Mouse (Mus musculus): Measurements from ENCODE around the gene Pter. TPM values are rescaled to one million over a fixed set of nuclear protein-coding genes. Genes with fewer than 3 reads are reported as not detected.

Pter gene
- 27.5 and 29.7 TPM in 2 replicates for polyA plus RNA-seq (2015; fragmentation: Nextera tagmentation; extraction: Ambion mirVana)

DNA sequence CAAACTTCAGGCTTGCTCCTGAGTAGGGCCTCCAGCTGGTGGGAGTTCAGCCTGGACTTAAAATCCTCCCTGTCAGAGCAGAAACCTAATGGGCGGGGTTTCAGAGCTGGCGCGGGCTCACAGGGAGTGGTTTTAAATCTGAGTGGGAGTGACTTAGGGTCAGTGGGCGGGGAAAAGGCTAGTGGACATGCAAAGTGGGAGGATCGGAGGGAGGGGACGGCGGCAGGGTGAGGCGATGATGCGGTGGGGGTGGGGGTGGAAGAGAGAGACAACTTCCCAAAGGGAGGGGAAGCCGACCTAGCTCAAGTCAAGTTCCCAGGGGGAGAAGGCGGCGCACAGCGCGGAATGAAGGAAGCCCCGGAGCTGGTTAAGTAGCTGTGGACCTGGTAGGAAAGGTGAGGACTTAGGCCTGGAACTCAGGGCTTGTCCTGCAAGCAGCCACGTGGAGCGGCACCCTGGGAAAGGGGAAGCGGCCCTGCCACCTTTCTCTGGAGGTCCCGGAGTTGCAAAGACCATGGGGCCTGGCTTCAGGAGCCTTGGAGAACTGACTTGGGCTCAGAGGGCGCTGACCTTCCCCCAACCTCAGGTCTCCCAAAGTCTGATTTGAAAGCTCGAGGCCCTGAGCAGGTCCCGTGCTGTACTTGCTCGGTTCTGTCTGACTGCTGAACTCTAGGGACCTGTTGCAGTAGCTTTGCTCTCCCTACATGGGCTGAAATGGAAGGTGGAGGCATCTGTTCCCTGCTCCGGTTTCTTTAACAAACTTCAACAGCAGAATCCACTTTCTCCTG lies at the start of gene Pter:
Gene Pter (plus strand): TSS at position 238 of the 788 bp plus-strand sequence.
- ATAC-seq (ENCODE audit: insufficient read depth, low FRiP score) = peak; percentile 99
- Histone ChIP-seq H3K4me3 (replicated peaks; ENCODE audit: low read length) (peak within 1 kb of the TSS; percentile 64), H3K9ac (ENCODE audit: low read length) (peak within 1 kb of the TSS; percentile 80), H3K36me3 (ENCODE audit: control insufficient read depth, insufficient read depth, low read length) (no peaks in the 10 kb centered on the region), H3K9me3 (replicated peaks; ENCODE audit: control insufficient read depth, low read length) (no peaks in the 10 kb centered on the region), H3K27me3 (ENCODE audit: control insufficient read depth, insufficient read depth, low read length) (no peaks in the 10 kb centered on the region), H3K4me1 (ENCODE audit: control insufficient read depth, insufficient read depth, low read length) (0 out of 2 replicates have a peak, but pooled peaks cover 5% of the 10 kb centered on the region), H3K4me2 (ENCODE audit: low read depth, low read length) (peak within 1 kb of the TSS; percentile 55), H3K27ac (ENCODE audit: low read length) (peak within 1 kb of the TSS; percentile 80)
- under 1% methylated on average over 24 of the region's 24 CpGs for WGBS

DNA sequence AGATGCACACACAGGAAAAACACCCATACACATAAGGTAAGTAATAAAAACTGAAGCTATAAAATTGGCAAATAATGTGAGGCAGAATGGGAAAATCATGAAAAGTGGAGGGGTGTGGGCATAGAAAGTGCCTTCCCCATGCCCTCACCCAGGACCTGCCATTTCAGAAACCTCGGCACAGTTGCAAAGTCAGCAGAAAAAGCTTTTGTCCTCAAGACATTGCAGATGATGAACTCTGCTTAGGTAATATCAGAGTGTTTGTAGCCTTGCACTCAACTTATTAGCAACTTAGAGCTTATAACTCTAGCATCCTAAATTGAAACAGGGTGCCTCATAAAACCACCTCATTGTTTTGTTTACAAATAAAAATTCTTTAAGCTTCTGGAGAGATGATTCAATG lies 49.6 kb upstream of the Pter start:
- no peak for ATAC-seq (ENCODE audit: insufficient read depth, low FRiP score)
- Histone ChIP-seq H3K9me3 (replicated peaks; ENCODE audit: control insufficient read depth, low read length) (no peaks in the 10 kb centered on the region), H3K4me1 (ENCODE audit: control insufficient read depth, insufficient read depth, low read length) (no peaks in the 10 kb centered on the region), H3K27ac (ENCODE audit: low read length) (no peak overlapping the region), H3K9ac (ENCODE audit: low read length) (no peak overlapping the region), H3K27me3 (ENCODE audit: control insufficient read depth, insufficient read depth, low read length) (no peaks in the 10 kb centered on the region), H3K4me2 (ENCODE audit: low read depth, low read length) (no peak overlapping the region), H3K4me3 (replicated peaks; ENCODE audit: low read length) (no peak overlapping the region), H3K36me3 (ENCODE audit: control insufficient read depth, insufficient read depth, low read length) (no peaks in the 10 kb centered on the region)
- WGBS = 56% methylated on average over 1 of the region's 1 CpGs

- H3K27ac ChIP-seq (ENCODE audit: low read length) = no peak overlapping the region
- H3K4me2 ChIP-seq (ENCODE audit: low read depth, low read length) = no peak overlapping the region
- H3K9me3 ChIP-seq (replicated peaks; ENCODE audit: control insufficient read depth, low read length) = no peaks in the 10 kb centered on the region
- H3K4me3 ChIP-seq (replicated peaks; ENCODE audit: low read length) = no peak overlapping the region
- H3K27me3 ChIP-seq (ENCODE audit: control insufficient read depth, insufficient read depth, low read length) = no peaks in the 10 kb centered on the region
- no peak overlapping the region for H3K9ac ChIP-seq (ENCODE audit: low read length)
- peaks cover 3% of the 10 kb centered on the region; the same call in 1 of the 2 replicates for H3K4me1 ChIP-seq (ENCODE audit: control insufficient read depth, insufficient read depth, low read length)
- no peaks in the 10 kb centered on the region for H3K36me3 ChIP-seq (ENCODE audit: control insufficient read depth, insufficient read depth, low read length)
- no peak for ATAC-seq (ENCODE audit: insufficient read depth, low FRiP score)
- WGBS = 57% methylated on average over 2 of the region's 2 CpGs
These were observed 44.3 kb upstream of the Pter start for GRCm38 (mm10) chr2:12879492-12879891.

- Histone ChIP-seq H3K4me1 (ENCODE audit: control insufficient read depth, insufficient read depth, low read length) (peaks cover 3% of the 10 kb centered on the region; the same call in 1 of the 2 replicates), H3K9me3 (replicated peaks; ENCODE audit: control insufficient read depth, low read length) (no peaks in the 10 kb centered on the region), H3K9ac (ENCODE audit: low read length) (no peak overlapping the region), H3K27ac (ENCODE audit: low read length) (no peak overlapping the region), H3K4me2 (ENCODE audit: low read depth, low read length) (no peak overlapping the region), H3K4me3 (replicated peaks; ENCODE audit: low read length) (no peak overlapping the region), H3K36me3 (ENCODE audit: control insufficient read depth, insufficient read depth, low read length) (no peaks in the 10 kb centered on the region), H3K27me3 (ENCODE audit: control insufficient read depth, insufficient read depth, low read length) (no peaks in the 10 kb centered on the region)
- ATAC-seq (ENCODE audit: insufficient read depth, low FRiP score) = no peak
- whole genome bisulfite sequencing = 79% methylated on average over 1 of the region's 1 CpGs
These were observed 42.8 kb upstream of the Pter start for GRCm38 (mm10) chr2:12881009-12881408.

- H3K4me1 ChIP-seq (ENCODE audit: control insufficient read depth, insufficient read depth, low read length) = peaks cover 3% of the 10 kb centered on the region; the same call in 1 of the 2 replicates
- 52% methylated on average over 10 of the region's 10 CpGs for WGBS
- ATAC-seq (ENCODE audit: insufficient read depth, low FRiP score) = peak; percentile 72
These were observed 40.4 kb upstream of the Pter start for GRCm38 (mm10) chr2:12883276-12883914.

GRCm38 (mm10) chr2:12887015-12887414 lies 36.8 kb upstream of the Pter start:
- H3K4me3 ChIP-seq (replicated peaks; ENCODE audit: low read length) = no peak overlapping the region
- H3K9me3 ChIP-seq (replicated peaks; ENCODE audit: control insufficient read depth, low read length) = no peaks in the 10 kb centered on the region
- no peaks in the 10 kb centered on the region for H3K27me3 ChIP-seq (ENCODE audit: control insufficient read depth, insufficient read depth, low read length)
- peaks cover 3% of the 10 kb centered on the region; the same call in 1 of the 2 replicates for H3K4me1 ChIP-seq (ENCODE audit: control insufficient read depth, insufficient read depth, low read length)
- no peak for ATAC-seq (ENCODE audit: insufficient read depth, low FRiP score)
- H3K27ac ChIP-seq (ENCODE audit: low read length) = no peak overlapping the region
- no peak overlapping the region for H3K4me2 ChIP-seq (ENCODE audit: low read depth, low read length)
- H3K36me3 ChIP-seq (ENCODE audit: control insufficient read depth, insufficient read depth, low read length) = no peaks in the 10 kb centered on the region
- WGBS = 32% methylated on average over 2 of the region's 2 CpGs
- H3K9ac ChIP-seq (ENCODE audit: low read length) = no peak overlapping the region

More at GRCm38 (mm10) chr2:12883276-12883914, 40.4 kb upstream of the Pter start:
- no peak overlapping the region for H3K9ac ChIP-seq (ENCODE audit: low read length)
- H3K9me3 ChIP-seq (replicated peaks; ENCODE audit: control insufficient read depth, low read length) = no peaks in the 10 kb centered on the region
- no peaks in the 10 kb centered on the region for H3K27me3 ChIP-seq (ENCODE audit: control insufficient read depth, insufficient read depth, low read length)
- H3K4me2 ChIP-seq (ENCODE audit: low read depth, low read length) = no peak overlapping the region
- peak overlapping the region; percentile 33; the same call in 1 of the 2 replicates for H3K27ac ChIP-seq (ENCODE audit: low read length)
- no peak overlapping the region for H3K4me3 ChIP-seq (replicated peaks; ENCODE audit: low read length)
- H3K36me3 ChIP-seq (ENCODE audit: control insufficient read depth, insufficient read depth, low read length) = no peaks in the 10 kb centered on the region

DNA sequence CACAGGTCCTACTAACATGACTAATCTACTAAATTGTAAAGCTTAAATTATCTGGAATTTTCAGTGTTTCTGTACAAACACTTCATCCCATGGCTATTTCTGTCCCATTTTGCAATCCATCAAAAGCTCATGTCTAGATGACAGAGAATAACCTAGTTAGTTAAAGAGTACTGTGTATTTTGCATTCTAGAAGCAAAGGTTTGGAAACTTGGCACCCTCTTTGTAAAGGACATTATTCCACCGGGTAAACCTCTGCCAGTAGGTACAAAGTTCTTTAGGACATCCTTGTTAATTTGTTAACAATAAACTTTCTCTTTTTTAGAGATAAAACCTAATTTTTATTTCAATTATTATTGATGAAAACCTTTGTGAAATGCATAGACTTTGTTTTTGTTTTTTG lies 18.1 kb upstream of the Pter start:
- H3K27ac ChIP-seq (ENCODE audit: low read length) = no peak overlapping the region
- H3K4me3 ChIP-seq (replicated peaks; ENCODE audit: low read length) = no peak overlapping the region
- no peak overlapping the region for H3K9ac ChIP-seq (ENCODE audit: low read length)
- no peaks in the 10 kb centered on the region for H3K9me3 ChIP-seq (replicated peaks; ENCODE audit: control insufficient read depth, low read length)
- H3K4me1 ChIP-seq (ENCODE audit: control insufficient read depth, insufficient read depth, low read length) = no peaks in the 10 kb centered on the region
- WGBS = 88% methylated on average over 1 of the region's 1 CpGs
- ATAC-seq (ENCODE audit: insufficient read depth, low FRiP score) = no peak
- H3K27me3 ChIP-seq (ENCODE audit: control insufficient read depth, insufficient read depth, low read length) = no peaks in the 10 kb centered on the region
- no peaks in the 10 kb centered on the region for H3K36me3 ChIP-seq (ENCODE audit: control insufficient read depth, insufficient read depth, low read length)
- H3K4me2 ChIP-seq (ENCODE audit: low read depth, low read length) = no peak overlapping the region

GRCm38 (mm10) chr2:12925643-12926042 lies 1.8 kb downstream of the Pter start:
- Histone ChIP-seq H3K27ac (ENCODE audit: low read length) (no peak overlapping the region), H3K27me3 (ENCODE audit: control insufficient read depth, insufficient read depth, low read length) (no peaks in the 10 kb centered on the region), H3K9ac (ENCODE audit: low read length) (no peak overlapping the region), H3K4me1 (ENCODE audit: control insufficient read depth, insufficient read depth, low read length) (0 out of 2 replicates have a peak, but pooled peaks cover 5% of the 10 kb centered on the region), H3K4me2 (ENCODE audit: low read depth, low read length) (no peak overlapping the region), H3K4me3 (replicated peaks; ENCODE audit: low read length) (no peak overlapping the region), H3K36me3 (ENCODE audit: control insufficient read depth, insufficient read depth, low read length) (no peaks in the 10 kb centered on the region), H3K9me3 (replicated peaks; ENCODE audit: control insufficient read depth, low read length) (no peaks in the 10 kb centered on the region)
- WGBS = 69% methylated on average over 1 of the region's 1 CpGs
- no peak for ATAC-seq (ENCODE audit: insufficient read depth, low FRiP score)

GRCm38 (mm10) chr2:12930338-12930737 lies 6.5 kb downstream of the Pter start:
- Histone ChIP-seq H3K4me1 (ENCODE audit: control insufficient read depth, insufficient read depth, low read length) (0 out of 2 replicates have a peak, but pooled peaks cover 2% of the 10 kb centered on the region), H3K27ac (ENCODE audit: low read length) (no peak overlapping the region), H3K27me3 (ENCODE audit: control insufficient read depth, insufficient read depth, low read length) (no peaks in the 10 kb centered on the region), H3K4me2 (ENCODE audit: low read depth, low read length) (no peak overlapping the region), H3K9me3 (replicated peaks; ENCODE audit: control insufficient read depth, low read length) (no peaks in the 10 kb centered on the region), H3K36me3 (ENCODE audit: control insufficient read depth, insufficient read depth, low read length) (no peaks in the 10 kb centered on the region), H3K9ac (ENCODE audit: low read length) (no peak overlapping the region), H3K4me3 (replicated peaks; ENCODE audit: low read length) (no peak overlapping the region)
- no peak for ATAC-seq (ENCODE audit: insufficient read depth, low FRiP score)
- WGBS = 85% methylated on average over 2 of the region's 2 CpGs

Data from stomach, embryonic 16.5 days (tissue).